Mouse (Mus musculus) limb, embryonic 15.5 days (tissue): Measurements from ENCODE around the gene Tnrc6a. TPM values are rescaled to one million over a fixed set of nuclear protein-coding genes. Genes with fewer than 3 reads are reported as not detected.

ENCODE experiments used
- ATAC-seq: fragments of 200-750 bp; cut with Nextera tagmentation; 2 replicates; pipeline ENCODE4 v1.8.0; 2017; ENCODE audit warnings: low read depth, moderate TSS enrichment; ENCODE audit not compliant: insufficient number of reproducible peaks, low FRiP score, low TSS enrichment
- H3K27ac ChIP-seq: fragments of 300-500 bp; sonication (generic); 2 replicates; pipeline ENCODE4 v1.5.1; 2015; ENCODE audit warnings: moderate library complexity, mild to moderate bottlenecking, inconsistent platforms
- H3K27me3 ChIP-seq: fragments of 300-500 bp; sonication (generic); 2 replicates; pipeline ENCODE4 v1.6.1; 2015; ENCODE audit warnings: inconsistent platforms
- H3K36me3 ChIP-seq: fragments of 300-500 bp; sonication (generic); 2 replicates; pipeline ENCODE4 v1.6.1; 2015; ENCODE audit warnings: inconsistent platforms
- H3K4me1 ChIP-seq: fragments of 300-500 bp; sonication (generic); 2 replicates; pipeline ENCODE4 v1.6.1; 2015; ENCODE audit warnings: inconsistent platforms
- H3K4me2 ChIP-seq: fragments of 300-500 bp; sonication (generic); 2 replicates; pipeline ENCODE4 v1.6.1; 2015; ENCODE audit warnings: mild to moderate bottlenecking, inconsistent platforms
- H3K4me3 ChIP-seq: fragments of 300-500 bp; sonication (generic); 2 replicates; pipeline ENCODE4 v1.5.1; 2015; ENCODE audit warnings: mild to moderate bottlenecking, inconsistent platforms
- H3K9ac ChIP-seq: fragments of 300-500 bp; sonication (generic); 2 replicates; pipeline ENCODE4 v1.6.1; 2015; ENCODE audit warnings: inconsistent platforms
- H3K9me3 ChIP-seq: fragments of 300-500 bp; sonication (generic); 2 replicates; pipeline ENCODE4 v1.6.1; 2016; ENCODE audit warnings: inconsistent platforms
- WGBS: fragments of 180-500 bp; shearing (Covaris S2); methylation state at CpG from one replicate; pipeline ENCODE4 v1.1.7; 2015; 5-methylcytosine and 5-hydroxymethylcytosine counted together
- polyA plus RNA-seq: library from polyadenylated mRNA; unstranded; fragments of >200 nt; fragmentation: Nextera tagmentation; extraction: Ambion mirVana; gene quantifications from 2 replicates; pipeline ENCODE4 v1.2.1, GENCODE M21; 2015

Gene Tnrc6a
- polyA plus RNA-seq, 1 experiment from 2014 or later = 43.5 TPM

- ATAC-seq = no peak
- WGBS = 93% methylated on average over 2 of the region's 2 CpGs
- peaks cover 93% of the 10 kb centered on the region for H3K36me3 ChIP-seq
Measured at GRCm38 (mm10) chr7:123167436-123167835, 43.8 kb downstream of the Tnrc6a start.

GRCm38 (mm10) chr7:123169618-123170017 lies 45.9 kb downstream of the Tnrc6a start:
- no peak overlapping the region for H3K27ac ChIP-seq
- no peaks in the 10 kb centered on the region for H3K9me3 ChIP-seq
- no peaks in the 10 kb centered on the region for H3K4me1 ChIP-seq
- H3K4me3 ChIP-seq = no peak overlapping the region
- H3K4me2 ChIP-seq = no peak overlapping the region
- H3K36me3 ChIP-seq = peaks cover 89% of the 10 kb centered on the region
- H3K9ac ChIP-seq = no peak overlapping the region
- no peaks in the 10 kb centered on the region for H3K27me3 ChIP-seq
- WGBS = 89% methylated on average over 2 of the region's 2 CpGs
- no peak for ATAC-seq

More at GRCm38 (mm10) chr7:123167436-123167835, 43.8 kb downstream of the Tnrc6a start:
- no peak overlapping the region for H3K27ac ChIP-seq
- H3K9ac ChIP-seq = no peak overlapping the region
- H3K4me1 ChIP-seq = no peaks in the 10 kb centered on the region
- H3K27me3 ChIP-seq = no peaks in the 10 kb centered on the region
- H3K4me3 ChIP-seq = no peak overlapping the region
- H3K9me3 ChIP-seq = no peaks in the 10 kb centered on the region
- no peak overlapping the region for H3K4me2 ChIP-seq

- 93% methylated on average over 5 of the region's 5 CpGs for WGBS
- H3K4me1 ChIP-seq = no peaks in the 10 kb centered on the region
- no peak overlapping the region for H3K9ac ChIP-seq
- no peaks in the 10 kb centered on the region for H3K27me3 ChIP-seq
- peaks cover 83% of the 10 kb centered on the region for H3K36me3 ChIP-seq
- H3K4me3 ChIP-seq = no peak overlapping the region
- no peak overlapping the region for H3K4me2 ChIP-seq
- H3K9me3 ChIP-seq = no peaks in the 10 kb centered on the region
- H3K27ac ChIP-seq = no peak overlapping the region
- ATAC-seq = no peak
Measured at GRCm38 (mm10) chr7:123172101-123172500, 48.4 kb downstream of the Tnrc6a start.

GRCm38 (mm10) chr7:123177215-123177614 lies 53.5 kb downstream of the Tnrc6a start:
- no peak for ATAC-seq
- Histone ChIP-seq H3K4me3 (no peak overlapping the region), H3K27me3 (no peaks in the 10 kb centered on the region), H3K9ac (no peak overlapping the region), H3K4me2 (no peak overlapping the region), H3K27ac (no peak overlapping the region), H3K36me3 (peaks cover 73% of the 10 kb centered on the region), H3K4me1 (no peaks in the 10 kb centered on the region), H3K9me3 (no peaks in the 10 kb centered on the region)

- Histone ChIP-seq H3K9ac (no peak overlapping the region), H3K27ac (no peak overlapping the region), H3K27me3 (no peaks in the 10 kb centered on the region), H3K4me1 (no peaks in the 10 kb centered on the region), H3K9me3 (no peaks in the 10 kb centered on the region), H3K36me3 (peaks cover 80% of the 10 kb centered on the region), H3K4me2 (no peak overlapping the region), H3K4me3 (no peak overlapping the region)
- 84% methylated on average over 20 of the region's 20 CpGs for WGBS
- no peak for ATAC-seq
Measured at GRCm38 (mm10) chr7:123181787-123182701, 58.4 kb downstream of the Tnrc6a start.

GRCm38 (mm10) chr7:123184891-123185290 lies 61.2 kb downstream of the Tnrc6a start:
- no peaks in the 10 kb centered on the region for H3K4me1 ChIP-seq
- no peak overlapping the region for H3K27ac ChIP-seq
- no peaks in the 10 kb centered on the region for H3K9me3 ChIP-seq
- H3K27me3 ChIP-seq = no peaks in the 10 kb centered on the region
- no peak overlapping the region for H3K9ac ChIP-seq
- 100% methylated on average over 1 of the region's 1 CpGs for WGBS
- no peak overlapping the region for H3K4me3 ChIP-seq
- peaks cover 93% of the 10 kb centered on the region for H3K36me3 ChIP-seq
- ATAC-seq = no peak
- no peak overlapping the region for H3K4me2 ChIP-seq

- 88% methylated on average over 6 of the region's 6 CpGs for WGBS
- Histone ChIP-seq H3K36me3 (peaks cover 93% of the 10 kb centered on the region), H3K27ac (no peak overlapping the region), H3K4me3 (no peak overlapping the region), H3K9me3 (no peaks in the 10 kb centered on the region), H3K27me3 (no peaks in the 10 kb centered on the region), H3K4me1 (no peaks in the 10 kb centered on the region), H3K9ac (no peak overlapping the region), H3K4me2 (no peak overlapping the region)
- no peak for ATAC-seq
Measured at GRCm38 (mm10) chr7:123186463-123186862, 62.8 kb downstream of the Tnrc6a start.

- no peak overlapping the region for H3K4me3 ChIP-seq
- no peak overlapping the region for H3K27ac ChIP-seq
- H3K9ac ChIP-seq = no peak overlapping the region
- H3K36me3 ChIP-seq = peaks cover 93% of the 10 kb centered on the region
- 87% methylated on average over 4 of the region's 4 CpGs for WGBS
- H3K9me3 ChIP-seq = no peaks in the 10 kb centered on the region
- H3K27me3 ChIP-seq = no peaks in the 10 kb centered on the region
- ATAC-seq = no peak
- H3K4me1 ChIP-seq = no peaks in the 10 kb centered on the region
- no peak overlapping the region for H3K4me2 ChIP-seq
Measured at GRCm38 (mm10) chr7:123187246-123187645, 63.6 kb downstream of the Tnrc6a start.

GRCm38 (mm10) chr7:123188462-123188861 lies 64.8 kb downstream of the Tnrc6a start:
- ATAC-seq = no peak
- no peak overlapping the region for H3K4me2 ChIP-seq
- H3K27me3 ChIP-seq = no peaks in the 10 kb centered on the region
- H3K4me1 ChIP-seq = no peaks in the 10 kb centered on the region
- H3K9ac ChIP-seq = no peak overlapping the region
- H3K27ac ChIP-seq = no peak overlapping the region
- no peaks in the 10 kb centered on the region for H3K9me3 ChIP-seq
- no peak overlapping the region for H3K4me3 ChIP-seq
- WGBS = 94% methylated on average over 3 of the region's 3 CpGs
- peaks cover 93% of the 10 kb centered on the region for H3K36me3 ChIP-seq

- no peaks in the 10 kb centered on the region for H3K27me3 ChIP-seq
- 93% methylated on average over 8 of the region's 8 CpGs for WGBS
- no peaks in the 10 kb centered on the region for H3K4me1 ChIP-seq
- ATAC-seq = no peak
- peaks cover 86% of the 10 kb centered on the region for H3K36me3 ChIP-seq
- H3K9ac ChIP-seq = no peak overlapping the region
- H3K4me3 ChIP-seq = no peak overlapping the region
- no peak overlapping the region for H3K27ac ChIP-seq
- H3K9me3 ChIP-seq = no peaks in the 10 kb centered on the region
- H3K4me2 ChIP-seq = no peak overlapping the region
Measured at GRCm38 (mm10) chr7:123189762-123190161, 66.1 kb downstream of the Tnrc6a start.

GRCm38 (mm10) chr7:123191731-123192130 lies 68.0 kb downstream of the Tnrc6a start:
- no peak overlapping the region for H3K4me3 ChIP-seq
- H3K27me3 ChIP-seq = no peaks in the 10 kb centered on the region
- H3K4me1 ChIP-seq = no peaks in the 10 kb centered on the region
- H3K36me3 ChIP-seq = peaks cover 79% of the 10 kb centered on the region
- no peak overlapping the region for H3K4me2 ChIP-seq
- no peak overlapping the region for H3K9ac ChIP-seq
- 84% methylated on average over 5 of the region's 5 CpGs for WGBS
- no peaks in the 10 kb centered on the region for H3K9me3 ChIP-seq
- no peak for ATAC-seq
- no peak overlapping the region for H3K27ac ChIP-seq

GRCm38 (mm10) chr7:123193201-123193600 lies 69.5 kb downstream of the Tnrc6a start:
- no peak overlapping the region for H3K27ac ChIP-seq
- no peaks in the 10 kb centered on the region for H3K4me1 ChIP-seq
- no peaks in the 10 kb centered on the region for H3K9me3 ChIP-seq
- no peak for ATAC-seq
- H3K36me3 ChIP-seq = peaks cover 65% of the 10 kb centered on the region
- H3K9ac ChIP-seq = no peak overlapping the region
- no peak overlapping the region for H3K4me2 ChIP-seq
- no peak overlapping the region for H3K4me3 ChIP-seq
- 94% methylated on average over 12 of the region's 12 CpGs for WGBS
- H3K27me3 ChIP-seq = no peaks in the 10 kb centered on the region
